ENCODE assay signal across 8 mouse cellular contexts in the genomic region with DNA sequence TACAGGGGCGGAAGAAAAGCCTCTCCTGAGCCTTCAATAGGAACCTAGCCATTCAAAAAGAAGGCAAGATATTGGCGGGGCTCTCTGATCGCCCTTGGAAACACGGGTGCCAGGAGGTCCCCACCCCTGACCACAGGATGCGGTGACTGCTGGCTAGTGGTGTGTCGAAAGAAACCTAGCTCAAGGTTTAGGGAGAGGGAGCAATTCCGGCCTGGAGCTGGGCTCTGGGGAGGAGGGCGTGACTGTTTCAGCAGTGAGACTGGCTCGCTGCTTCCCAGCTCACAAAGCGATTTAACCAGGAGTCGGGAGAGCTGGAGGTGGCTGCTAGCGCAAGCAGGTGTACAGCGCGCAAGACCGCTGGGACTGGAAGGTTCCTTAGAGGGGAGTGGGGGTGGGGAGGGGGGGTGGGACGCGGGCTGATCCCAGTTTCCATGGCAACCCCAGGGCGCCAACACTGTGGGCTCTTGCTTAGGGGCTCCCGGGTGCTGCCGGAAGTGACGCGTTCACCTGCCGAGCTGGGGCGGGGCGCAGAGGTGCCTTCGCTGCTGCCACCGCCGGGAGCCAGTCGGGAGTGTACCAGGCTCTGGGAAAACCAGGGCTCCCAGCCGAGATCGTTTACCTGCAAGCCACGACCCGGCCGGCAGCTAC. TPM values are rescaled to one million over a fixed set of nuclear protein-coding genes. Genes with fewer than 3 reads are reported as not detected.
DNase-seq lines count a peak whose midpoint lies in the region; ATAC-seq and TF ChIP-seq lines count a peak whose summit lies in the region.

A gene (plus strand): TSS at position 307 of the 648 bp plus-strand sequence.

- H3K27me3 ChIP-seq in intestine, embryonic 16.5 days (replicated peaks; ENCODE audit: control insufficient read depth, insufficient read depth, low read length), result no peaks in the 10 kb centered on the region

- peak; percentile 73 for DNase-seq in adrenal gland, postnatal 10 days
- DNase-seq in left cerebral cortex, postnatal 25 days (ENCODE audit: low spot score in 2 of 2), result peak; percentile 86 to 89
- DNase-seq in right cerebral cortex, postnatal 10 days (ENCODE audit: low spot score in 2 of 2), result peak; percentile 93 to 95
- DNase-seq in c-Kit-positive CD71-positive TER-119-positive erythroid progenitor cells, embryonic 14.5 days (ENCODE audit: low spot score), result no peak

- peaks cover 3% of the 10 kb centered on the region for H3K4me1 ChIP-seq in cortical plate, adult 2 months (ENCODE audit: control insufficient read depth, insufficient read depth, low read length)
- H3K4me1 ChIP-seq in intestine, embryonic 16.5 days (ENCODE audit: control insufficient read depth, insufficient read depth, low read length), result 0 out of 2 replicates have a peak, but pooled peaks cover 2% of the 10 kb centered on the region

- peak; percentile 81 for ATAC-seq in granulocyte monocyte progenitor cell, adult 5-6 weeks (replicated peaks; ENCODE audit: poor library complexity, severe bottlenecking)
- ATAC-seq in intestine, embryonic 16.5 days, result peak; percentile 97
- peak; percentile 21; the same call in 1 of the 2 replicates for ATAC-seq in megakaryocyte-erythroid progenitor cell, adult 5-6 weeks (replicated peaks; ENCODE audit: low FRiP score, low TSS enrichment, poor library complexity, severe bottlenecking)

- TF ChIP-seq CTCF in cortical plate, adult 2 months (IDR thresholded peaks at IDR 0.05; ENCODE audit: extremely low read depth, insufficient read depth, low read length), result no peak

- H3K4me3 ChIP-seq in cortical plate, adult 2 months (ENCODE audit: insufficient read depth, low read length), result peak within 1 kb of the TSS; percentile 81
- H3K4me3 ChIP-seq in intestine, embryonic 16.5 days (ENCODE audit: low read length), result peak within 1 kb of the TSS; percentile 81

- peak within 1 kb of the TSS; percentile 88 for H3K4me2 ChIP-seq in intestine, embryonic 16.5 days (ENCODE audit: low read depth, low read length)

- 0 out of 2 replicates have a peak within 1 kb of the TSS, but pooled peaks have one; percentile 11 for H3K27ac ChIP-seq in cortical plate, adult 2 months (ENCODE audit: insufficient read depth, low read length)
- peak within 1 kb of the TSS; percentile 89 for H3K27ac ChIP-seq in intestine, embryonic 16.5 days (ENCODE audit: low read length)

- WGBS in intestine, embryonic 16.5 days, result under 1% methylated on average over 32 of the region's 34 CpGs

- intact Hi-C loops in left cerebral cortex, postnatal 25 days (cut with DNase I), result loop anchor here (1.0 to 5.0 kb wide), 2 partner anchors 64 to 104 kb away; no protein-coding TSS in a partner anchor

- peak; percentile 75; the same call in 1 of the 2 replicates for TF ChIP-seq POLR2A in cortical plate, adult 2 months (IDR thresholded peaks at IDR 0.05; ENCODE audit: extremely low read depth, insufficient read depth, low read length)

- no peaks in the 10 kb centered on the region for H3K9me3 ChIP-seq in intestine, embryonic 16.5 days (ENCODE audit: control insufficient read depth, low read length)

- H3K36me3 ChIP-seq in intestine, embryonic 16.5 days (ENCODE audit: control insufficient read depth, insufficient read depth, low read length), result no peaks in the 10 kb centered on the region

- H3K9ac ChIP-seq in intestine, embryonic 16.5 days (ENCODE audit: low read depth, low read length), result peak within 1 kb of the TSS; percentile 90

RNA-seq across cellular contexts. Expression of the gene that starts here (rescaled TPM):
- total RNA-seq in adrenal gland, postnatal 10 days (2021), result 10 to 100 TPM; 21.0 to 24.7 TPM
- 23.1 and 24.3 TPM in 2 replicates for polyA plus RNA-seq in cortical plate, adult 2 months (2012; rRNA removed)
- 0.41 and 4.8 TPM in 2 replicates for total RNA-seq in granulocyte monocyte progenitor cell, adult 5-6 weeks (2014; fragmentation: Nextera tagmentation)
- 0.98 and 1.2 TPM in 2 replicates for total RNA-seq in granulocyte monocyte progenitor cell, adult 5-6 weeks (2017)
- 51.4 and 61.1 TPM in 2 replicates for polyA plus RNA-seq in intestine, embryonic 16.5 days (2015; fragmentation: Nextera tagmentation; extraction: Ambion mirVana)
- 10 to 100 TPM; 33.8 to 34.1 TPM for total RNA-seq in left cerebral cortex, postnatal 25 days (2021)
- 0.48 and 1.6 TPM in 2 replicates for total RNA-seq in megakaryocyte-erythroid progenitor cell, adult 5-6 weeks (2014; fragmentation: Nextera tagmentation)
- 0.04 TPM in 1 of 2 replicates, not detected in the other for total RNA-seq in megakaryocyte-erythroid progenitor cell, adult 5-6 weeks (2017)

Comparison
In these comparisons a context has a peak if more than half of its experiments do, and no peak if none do; other contexts are left out.
1. ATAC-seq: peak in every context shown above with its lines; median percentile 97 in intestine, embryonic 16.5 days; 81 in granulocyte monocyte progenitor cell, adult 5-6 weeks; 21 in megakaryocyte-erythroid progenitor cell, adult 5-6 weeks.